In genomic region chr10:62602177-62603040, GRCm38 (mm10) we compare ENCODE assay signal across 7 mouse cellular contexts. TPM values are rescaled to one million over a fixed set of nuclear protein-coding genes. Genes with fewer than 3 reads are reported as not detected.
A peak's percentile ranks its signal among the peaks of the same experiment; 100 is the strongest.
DNase-seq lines count a peak whose midpoint lies in the region; ATAC-seq lines count a peak whose summit lies in the region.

Gene Ddx21 (minus strand): TSS chr10:62602281.

- peaks cover 2% of the 10 kb centered on the region for H3K36me3 ChIP-seq in intestine, embryonic 16.5 days (ENCODE audit: control insufficient read depth, insufficient read depth, low read length)
- peaks cover 4% of the 10 kb centered on the region; the same call in 1 of the 2 replicates for H3K36me3 ChIP-seq in midbrain, embryonic 11.5 days (ENCODE audit: control insufficient read depth, insufficient read depth, low read length)

- H3K27me3 ChIP-seq in intestine, embryonic 16.5 days (replicated peaks; ENCODE audit: control insufficient read depth, insufficient read depth, low read length), result no peaks in the 10 kb centered on the region
- H3K27me3 ChIP-seq in midbrain, embryonic 11.5 days (ENCODE audit: control insufficient read depth, insufficient read depth, low read length), result no peaks in the 10 kb centered on the region

- peak within 1 kb of the TSS; percentile 69 for H3K27ac ChIP-seq in intestine, embryonic 16.5 days (ENCODE audit: low read length)
- 0 out of 2 replicates have a peak within 1 kb of the TSS, but pooled peaks have one; percentile 6 for H3K27ac ChIP-seq in midbrain, embryonic 11.5 days (ENCODE audit: low read depth, low read length)

- H3K4me3 ChIP-seq in intestine, embryonic 16.5 days (ENCODE audit: low read length), result peak within 1 kb of the TSS; percentile 97
- peak within 1 kb of the TSS; percentile 70 for H3K4me3 ChIP-seq in midbrain, embryonic 11.5 days (ENCODE audit: low read depth, low read length)

- H3K4me1 ChIP-seq in intestine, embryonic 16.5 days (ENCODE audit: control insufficient read depth, insufficient read depth, low read length), result peaks cover 10% of the 10 kb centered on the region; the same call in 1 of the 2 replicates
- 0 out of 2 replicates have a peak, but pooled peaks cover 5% of the 10 kb centered on the region for H3K4me1 ChIP-seq in midbrain, embryonic 11.5 days (ENCODE audit: control insufficient read depth, insufficient read depth, low read length)

- whole genome bisulfite sequencing in intestine, embryonic 16.5 days, result 6% methylated on average over 53 of the region's 53 CpGs
- 8% methylated on average over 53 of the region's 53 CpGs for WGBS in midbrain, embryonic 11.5 days

- peak within 1 kb of the TSS; percentile 96 for H3K4me2 ChIP-seq in intestine, embryonic 16.5 days (ENCODE audit: low read depth, low read length)
- peak within 1 kb of the TSS; percentile 98 for H3K4me2 ChIP-seq in midbrain, embryonic 11.5 days

- peak; percentile 93 for DNase-seq in adrenal gland, adult 2 months
- DNase-seq in embryo, embryonic 11.5 days (ENCODE audit: low read depth, low spot score), result peak; percentile 84
- peak; percentile 73 to 89 for DNase-seq in gastrocnemius, postnatal 4 days (ENCODE audit: low spot score in 2 of 2)
- DNase-seq in left cerebral cortex, postnatal 36 days (ENCODE audit: low spot score in 2 of 2), result peak; percentile 91 to 92
- peak; percentile 99 for DNase-seq in midbrain, embryonic 11.5 days (ENCODE audit: low spot score, missing footprints)
- peak; percentile 74 for DNase-seq in skeletal muscle tissue, adult 2 months (ENCODE audit: low read depth, low spot score)

- peak within 1 kb of the TSS; percentile 81 for H3K9ac ChIP-seq in intestine, embryonic 16.5 days (ENCODE audit: low read depth, low read length)
- H3K9ac ChIP-seq in midbrain, embryonic 11.5 days (ENCODE audit: low read length), result peak within 1 kb of the TSS; percentile 78

- intact Hi-C loops in left cerebral cortex, postnatal 36 days (cut with DNase I), result no loop called here

- H3K9me3 ChIP-seq in intestine, embryonic 16.5 days (ENCODE audit: control insufficient read depth, low read length), result no peaks in the 10 kb centered on the region
- H3K9me3 ChIP-seq in midbrain, embryonic 11.5 days (ENCODE audit: control insufficient read depth, low read length), result no peaks in the 10 kb centered on the region

- peak; percentile 98 for ATAC-seq in intestine, embryonic 16.5 days
- ATAC-seq in midbrain, embryonic 11.5 days (ENCODE audit: low FRiP score), result peak; percentile 99

RNA-seq across cellular contexts. Expression of gene Ddx21, which starts in this region (rescaled TPM):
- total RNA-seq in adrenal gland, adult 2 months (2021), result 10 to 100 TPM; 54.7 to 74.4 TPM
- polyA plus RNA-seq in adrenal gland, adult 2 months (2012; rRNA removed), result 3.4 and 4.7 TPM in 2 replicates
- 10 to 100 TPM; 34.9 to 41.2 TPM for total RNA-seq in gastrocnemius, postnatal 4 days (2021)
- 15.5 and 17.0 TPM in 2 replicates for polyA plus RNA-seq in intestine, embryonic 16.5 days (2015; fragmentation: Nextera tagmentation; extraction: Ambion mirVana)
- 10 to 100 TPM; 17.9 to 21.1 TPM for total RNA-seq in left cerebral cortex, postnatal 36 days (2021)
- polyA plus RNA-seq in midbrain, embryonic 11.5 days (2014; fragmentation: Nextera tagmentation; extraction: Ambion mirVana), result 37.5 and 39.2 TPM in 2 replicates

Comparison
In these comparisons a context has a peak if more than half of its experiments do, and no peak if none do; other contexts are left out.
1. Peak in every context shown above with its lines: DNase-seq, ATAC-seq, H3K4me3 ChIP-seq and H3K27ac ChIP-seq.